Mouse (Mus musculus) liver, embryonic 14.5 days (tissue): Measurements from ENCODE around the gene Figla. TPM values are rescaled to one million over a fixed set of nuclear protein-coding genes. Genes with fewer than 3 reads are reported as not detected.
A peak's percentile ranks its signal among the peaks of the same experiment; 100 is the strongest.
"Not testable (repeated sequence)": the region's sequence is repeated elsewhere in the genome, so short reads cannot be mapped to it uniquely, and the experiment has no call there.

Experiments used
- ATAC-seq: fragments of 200-750 bp; cut with Nextera tagmentation; 2 replicates; pipeline ENCODE4 v1.8.0; 2017; ENCODE audit warnings: moderate number of reproducible peaks, mild to moderate bottlenecking, moderate library complexity; ENCODE audit not compliant: insufficient read depth
- DNase-seq, 3 experiments: peaks; one replicate each; pipeline ENCODE4 v3.0.0-alpha.2; 2012 to 2013; ENCODE audit warnings: low read depth in 3 of 3, low spot score in 3 of 3
- H3K27ac ChIP-seq: fragments of 300-500 bp; sonication (generic); 2 replicates; pipeline ENCODE4 v1.5.1; 2014; ENCODE audit warnings: moderate library complexity, mild to moderate bottlenecking, control low read depth, inconsistent platforms
- H3K27me3 ChIP-seq: fragments of 300-500 bp; sonication (generic); 2 replicates; pipeline ENCODE4 v1.6.1; 2014; ENCODE audit warnings: mild to moderate bottlenecking, low read length, moderate library complexity; ENCODE audit not compliant: control insufficient read depth, insufficient read depth
- H3K36me3 ChIP-seq: fragments of 300-500 bp; sonication (generic); replicated peaks from 2 replicates; pipeline ENCODE4 v1.6.1; 2014; ENCODE audit warnings: low read depth; ENCODE audit not compliant: control insufficient read depth, insufficient read depth
- H3K4me1 ChIP-seq, 2 experiments: fragments of 200-500 bp in 1 of 2; fragments of 300-500 bp in 1 of 2; sonication (generic) in 1 of 2; replicated peaks; 2 replicates each; pipeline ENCODE4 v1.6.1; 2012 to 2014; ENCODE audit warnings: antibody characterized with exemption in 1 of 2, inconsistent platforms in 1 of 2, low read length in 1 of 2; ENCODE audit not compliant: control insufficient read depth in 2 of 2, insufficient read depth in 2 of 2
- H3K4me2 ChIP-seq: fragments of 300-500 bp; sonication (generic); 2 replicates; pipeline ENCODE4 v1.6.1; 2014; ENCODE audit warnings: low read depth, mild to moderate bottlenecking, control low read depth, moderate library complexity
- H3K4me3 ChIP-seq, 2 experiments: fragments of 200-500 bp in 1 of 2; fragments of 300-500 bp in 1 of 2; sonication (generic) in 1 of 2; 2 replicates each; pipeline ENCODE4 v1.5.1; 2012 to 2014; ENCODE audit warnings: low read depth in 2 of 2, low read length in 2 of 2, mild to moderate bottlenecking in 2 of 2, control low read depth in 1 of 2, inconsistent platforms in 1 of 2, moderate library complexity in 1 of 2; ENCODE audit not compliant: insufficient read depth in 1 of 2
- H3K9ac ChIP-seq: fragments of 300-500 bp; sonication (generic); replicated peaks from 2 replicates; pipeline ENCODE4 v1.6.1; 2014; ENCODE audit warnings: mild to moderate bottlenecking, control low read depth, moderate library complexity
- H3K9me3 ChIP-seq: fragments of 300-500 bp; sonication (generic); 2 replicates; pipeline ENCODE4 v1.6.1; 2016; ENCODE audit warnings: low read length, mixed read lengths; ENCODE audit not compliant: control insufficient read depth
- CTCF ChIP-seq: IDR thresholded peaks from 2 replicates; pipeline ENCODE4 v1.5.1; 2016; ENCODE audit warnings: antibody characterized with exemption, low read depth, control low read depth
- EP300 ChIP-seq: IDR thresholded peaks from 2 replicates; pipeline ENCODE4 v1.6.1; 2016; ENCODE audit warnings: antibody characterized with exemption, low read depth
- WGBS: fragments of 180-500 bp; shearing (Covaris S2); extraction: QIAGEN DNeasy Blood & Tissue Kit; methylation state at CpG from one replicate; pipeline ENCODE4 v1.1.7; 2014; ENCODE audit not compliant: insufficient replicate concordance; 5-methylcytosine and 5-hydroxymethylcytosine counted together
- polyA plus RNA-seq, 2 experiments: library from polyadenylated mRNA; depleted of rRNA in 1 of 2; stranded (reverse) in 1 of 2; unstranded in 1 of 2; fragments of >200 nt; fragmentation: Nextera tagmentation in 1 of 2; extraction: Ambion mirVana in 1 of 2; gene quantifications; 2 replicates each; pipeline versions ENCODE4 v1.2.1 to v1.2.3; 2012 to 2014

Gene Figla
- polyA plus RNA-seq, 2 experiments: not detected

DNA sequence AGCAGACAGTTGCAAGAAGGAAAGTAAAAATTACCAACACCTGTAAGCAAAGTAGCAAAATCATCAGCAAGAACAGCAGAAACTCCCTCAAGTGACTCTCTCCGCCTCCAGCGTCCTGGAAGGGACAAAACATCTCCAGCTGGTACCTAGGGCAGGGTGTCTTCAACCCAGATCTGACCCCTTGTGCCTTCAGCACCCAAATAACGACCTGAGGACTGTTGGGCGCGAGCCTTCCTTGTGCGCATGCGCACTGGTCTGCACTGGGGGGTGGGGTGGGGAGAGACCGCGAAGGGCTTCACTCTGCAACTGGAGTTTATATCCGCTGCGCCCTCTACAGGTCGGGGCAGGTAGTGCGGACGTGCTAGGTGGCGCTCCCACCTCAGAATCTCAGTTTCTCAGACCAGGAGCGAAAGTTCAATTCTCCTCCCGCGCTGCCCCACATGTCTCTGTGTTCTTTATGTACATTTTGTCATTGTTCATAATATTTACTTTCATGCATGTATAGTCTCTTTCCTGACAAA lies 12.5 kb upstream of the Figla start:
- ATAC-seq: no peak
- WGBS: 63% methylated on average over 18 of the region's 18 CpGs

GRCm38 (mm10) chr6:86004271-86005148 lies 11.5 kb upstream of the Figla start:
- H3K27me3 ChIP-seq: no peaks in the 10 kb centered on the region; the same call in 1 of the 2 replicates
- peak; percentile 67 for DNase-seq
- no peaks in the 10 kb centered on the region for H3K9me3 ChIP-seq
- WGBS: 12% methylated on average over 18 of the region's 18 CpGs
- H3K36me3 ChIP-seq: no peaks in the 10 kb centered on the region
- H3K4me1 ChIP-seq: peaks cover 0 to 3% of the 10 kb centered on the region in 2 experiments; a peak in 2 of 4 replicates
- peak; percentile 98 for TF ChIP-seq CTCF
- TF ChIP-seq EP300: no peak
- peak; percentile 77 for ATAC-seq
- peak overlapping the region; percentile 43 for H3K4me2 ChIP-seq
- no peak overlapping the region for H3K9ac ChIP-seq
- H3K4me3 ChIP-seq: no peak overlapping the region
- H3K27ac ChIP-seq: no peak overlapping the region

More for the DNA sequence above, 12.5 kb upstream of the Figla start:
- peaks cover 0 to 3% of the 10 kb centered on the region in 2 experiments; a peak in 2 of 4 replicates for H3K4me1 ChIP-seq
- no peak overlapping the region for H3K4me3 ChIP-seq
- no peak overlapping the region for H3K4me2 ChIP-seq
- no peak overlapping the region for H3K27ac ChIP-seq
- no peaks in the 10 kb centered on the region for H3K36me3 ChIP-seq
- TF ChIP-seq CTCF: peak; percentile 84
- no peak for TF ChIP-seq EP300
- no peaks in the 10 kb centered on the region; the same call in 1 of the 2 replicates for H3K27me3 ChIP-seq
- no peaks in the 10 kb centered on the region for H3K9me3 ChIP-seq
- H3K9ac ChIP-seq: no peak overlapping the region
- DNase-seq: peak in 2 of 3 experiments; percentile 17 to 36

GRCm38 (mm10) chr6:86009980-86010379 lies 6.0 kb upstream of the Figla start:
- 13% methylated on average over 4 of the region's 4 CpGs for WGBS
- Histone ChIP-seq H3K36me3 (no peaks in the 10 kb centered on the region), H3K4me2 (no peak overlapping the region), H3K4me3 (no peak overlapping the region), H3K9me3 (no peaks in the 10 kb centered on the region), H3K4me1 (no peaks in the 10 kb centered on the region), H3K27me3 (no peaks in the 10 kb centered on the region; the same call in 1 of the 2 replicates), H3K9ac (no peak overlapping the region), H3K27ac (no peak overlapping the region)
- DNase-seq (peak; percentile 16 to 42 (median 27)), ATAC-seq (no peak)
- TF ChIP-seq CTCF (peak; percentile 81), EP300 (0 out of 2 replicates have a peak, but pooled peaks have one; percentile 13)

DNA sequence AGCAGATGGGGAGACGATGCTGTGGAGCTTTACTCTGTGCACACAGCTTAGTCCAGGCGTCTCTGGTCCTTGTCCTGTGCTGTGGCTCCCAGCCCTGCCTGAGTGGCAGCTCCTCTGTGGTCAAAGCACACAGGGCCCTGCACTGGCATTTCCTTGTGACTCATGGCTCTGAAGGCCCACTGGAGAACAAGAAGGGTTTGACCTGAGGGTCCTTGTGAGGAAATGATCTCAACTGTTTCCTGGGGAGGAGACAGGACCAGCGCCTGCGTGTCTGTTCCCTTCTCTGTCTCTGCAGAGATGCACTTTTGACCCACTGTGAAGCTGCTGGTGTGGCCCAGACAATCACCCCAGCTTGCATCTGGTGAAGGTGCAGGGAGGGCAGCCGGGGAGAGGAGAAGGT lies 1.2 kb upstream of the Figla start:
- H3K27me3 ChIP-seq, H3K27ac ChIP-seq, H3K36me3 ChIP-seq, H3K4me2 ChIP-seq, H3K4me1 ChIP-seq, ATAC-seq, DNase-seq, H3K9ac ChIP-seq, H3K4me3 ChIP-seq, H3K9me3 ChIP-seq: not testable (repeated sequence)
- 39% methylated on average over 5 of the region's 5 CpGs for WGBS

DNA sequence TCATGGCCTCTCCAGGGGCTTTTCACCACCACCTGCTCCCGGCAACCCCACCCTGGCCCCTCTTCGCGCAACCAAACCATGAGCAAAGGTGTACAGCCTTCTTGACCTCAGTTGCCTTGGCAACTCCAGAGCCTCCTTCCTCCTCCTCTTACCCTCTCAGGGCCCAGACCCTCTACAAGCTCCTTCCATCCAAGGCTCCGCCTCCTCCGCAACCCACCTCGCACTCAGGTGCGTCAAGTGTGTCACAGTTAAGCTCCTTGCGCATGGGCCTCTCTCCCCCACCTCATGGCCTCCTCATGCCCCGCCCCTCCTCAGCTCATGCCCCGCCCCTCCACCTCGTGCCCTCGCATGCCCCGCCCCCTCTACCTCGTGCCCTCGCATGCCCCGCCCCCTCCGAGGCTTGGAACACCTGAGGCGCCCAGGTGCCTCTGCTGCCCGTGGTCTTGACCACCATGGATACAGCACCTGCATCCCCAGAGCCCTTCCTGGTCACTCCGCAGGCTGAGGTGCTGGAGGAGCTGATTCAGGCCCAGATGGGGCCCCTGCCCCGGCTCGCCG lies 901 bp downstream of the Figla start:
- ATAC-seq: no peak
- Histone ChIP-seq H3K27ac (no peak overlapping the region), H3K36me3 (no peaks in the 10 kb centered on the region), H3K9ac (no peak overlapping the region), H3K27me3 (no peaks in the 10 kb centered on the region), H3K9me3 (no peaks in the 10 kb centered on the region), H3K4me2 (no peak overlapping the region), H3K4me3 (no peak overlapping the region), H3K4me1 (peaks cover 0 to 4% of the 10 kb centered on the region in 2 experiments; a peak in 1 of 4 replicates)
- WGBS: 74% methylated on average over 23 of the region's 23 CpGs
- TF ChIP-seq EP300 (no peak), CTCF (no peak)
- DNase-seq: no peak
